Mouse (Mus musculus) MEL (cell line): ENCODE measurements around the gene Sh3bgrl. TPM values are rescaled to one million over a fixed set of nuclear protein-coding genes. Genes with fewer than 3 reads are reported as not detected.
A peak's percentile ranks its signal among the peaks of the same experiment; 100 is the strongest.
"Not testable (repeated sequence)": the region's sequence is repeated elsewhere in the genome, so short reads cannot be mapped to it uniquely, and the experiment has no call there.

Experiments used
- DNase-seq: peaks from one replicate; pipeline ENCODE4 v3.0.0; 2011; ENCODE audit warnings: low read depth, low spot score
- H3K27ac ChIP-seq: 2 replicates; pipeline ENCODE4 v1.5.1; 2012; ENCODE audit warnings: low read depth, mild to moderate bottlenecking, control low read depth, low read length, moderate library complexity; ENCODE audit not compliant: control insufficient read depth
- H3K27me3 ChIP-seq, 2 experiments: fragments of 150-350 bp in 1 of 2; sonication (generic) in 1 of 2; 2 replicates each; pipeline ENCODE4 v1.6.1; 2012; ENCODE audit warnings: low read length in 2 of 2, mild to moderate bottlenecking in 2 of 2, improper control_type of control experiment in 1 of 2, moderate library complexity in 1 of 2; ENCODE audit not compliant: insufficient read depth in 2 of 2, control insufficient read depth in 1 of 2
- H3K36me3 ChIP-seq, 2 experiments: 2 replicates each; pipeline ENCODE4 v1.6.1; 2012 to 2014; ENCODE audit warnings: low read length in 2 of 2, improper control_type of control experiment in 1 of 2, inconsistent platforms in 1 of 2, mild to moderate bottlenecking in 1 of 2; ENCODE audit not compliant: insufficient read depth in 2 of 2, control insufficient read depth in 1 of 2
- H3K4me1 ChIP-seq, 2 experiments: fragments of 150-350 bp in 1 of 2; sonication (generic) in 1 of 2; 2 replicates each; pipeline ENCODE4 v1.6.1; 2012; ENCODE audit warnings: low read length in 2 of 2, improper control_type of control experiment in 1 of 2, mild to moderate bottlenecking in 1 of 2; ENCODE audit not compliant: insufficient read depth in 2 of 2, control insufficient read depth in 1 of 2
- H3K4me3 ChIP-seq, 2 experiments: fragments of 150-350 bp in 1 of 2; sonication (generic) in 1 of 2; 2 replicates each; pipeline ENCODE4 v1.5.1; 2012; ENCODE audit warnings: low read depth in 2 of 2, low read length in 2 of 2, mild to moderate bottlenecking in 2 of 2, moderate library complexity in 2 of 2, control low read depth in 1 of 2, improper control_type of control experiment in 1 of 2; ENCODE audit not compliant: control insufficient read depth in 1 of 2, insufficient read depth in 1 of 2
- H3K79me2 ChIP-seq: 2 replicates; pipeline ENCODE4 v1.6.1; 2012; ENCODE audit warnings: mild to moderate bottlenecking, low read length, moderate library complexity; ENCODE audit not compliant: control insufficient read depth, poor library complexity, insufficient read depth
- H3K9ac ChIP-seq: 2 replicates; pipeline ENCODE4 v1.6.1; 2012; ENCODE audit warnings: low read depth, mild to moderate bottlenecking, control low read depth, low read length, moderate library complexity; ENCODE audit not compliant: control insufficient read depth, poor library complexity, severe bottlenecking
- H3K9me3 ChIP-seq: fragments of 150-350 bp; sonication (generic); replicated peaks from 2 replicates; pipeline ENCODE4 v1.6.1; 2012; ENCODE audit warnings: mild to moderate bottlenecking, low read length, improper control_type of control experiment, moderate library complexity; ENCODE audit not compliant: insufficient read depth
- CTCF ChIP-seq, 3 experiments: IDR thresholded peaks in 2 of 3; conservative IDR thresholded peaks in 1 of 3; 2 replicates each; pipeline ENCODE4 v1.5.1; 2011 to 2012; ENCODE audit warnings: low read length in 3 of 3, low read depth in 2 of 3, mild to moderate bottlenecking in 2 of 3, improper control_type of control experiment in 1 of 3, inconsistent platforms in 1 of 3, mixed read lengths in 1 of 3, moderate library complexity in 1 of 3; ENCODE audit not compliant: control insufficient read depth in 1 of 3, insufficient read depth in 1 of 3, poor library complexity in 1 of 3, severe bottlenecking in 1 of 3
- HCFC1 ChIP-seq: IDR thresholded peaks from 2 replicates; pipeline ENCODE4 v1.6.1; 2012; ENCODE audit warnings: low read depth, mild to moderate bottlenecking, inconsistent platforms, low read length, improper control_type of control experiment, moderate library complexity
- JUND ChIP-seq: IDR thresholded peaks from 2 replicates; pipeline ENCODE4 v1.6.1; 2011; ENCODE audit warnings: low read depth, mild to moderate bottlenecking, improper control_type of control experiment, low read length
- MAFK ChIP-seq: IDR thresholded peaks from 2 replicates; pipeline ENCODE4 v1.6.1; 2011; ENCODE audit warnings: low read depth, mild to moderate bottlenecking, low read length, improper control_type of control experiment, borderline replicate concordance
- MAZ ChIP-seq: IDR thresholded peaks from 2 replicates; pipeline ENCODE4 v1.6.1; 2012; ENCODE audit warnings: low read depth, mild to moderate bottlenecking, inconsistent platforms, low read length, improper control_type of control experiment
- MEF2A ChIP-seq: IDR thresholded peaks from 2 replicates; pipeline ENCODE4 v1.6.1; 2014; ENCODE audit warnings: low read depth, mild to moderate bottlenecking, inconsistent platforms, low read length, improper control_type of control experiment; ENCODE audit not compliant: poor library complexity, insufficient replicate concordance, severe bottlenecking; ENCODE audit errors: extremely low read depth
- NELFE ChIP-seq: IDR thresholded peaks from 2 replicates; pipeline ENCODE4 v1.6.1; 2011; ENCODE audit warnings: low read depth, low read length, improper control_type of control experiment
- RAD21 ChIP-seq: IDR thresholded peaks from 2 replicates; pipeline ENCODE4 v1.6.1; 2011; ENCODE audit warnings: mild to moderate bottlenecking, low read depth, low read length, improper control_type of control experiment
- RCOR1 ChIP-seq: IDR thresholded peaks from 2 replicates; pipeline ENCODE4 v1.6.1; 2012; ENCODE audit warnings: low read depth, mild to moderate bottlenecking, inconsistent platforms, low read length, improper control_type of control experiment
- SMC3 ChIP-seq: IDR thresholded peaks from 2 replicates; pipeline ENCODE4 v1.6.1; 2011; ENCODE audit warnings: low read depth, low read length, improper control_type of control experiment
- TBP ChIP-seq: IDR thresholded peaks from 2 replicates; pipeline ENCODE4 v1.8.0; 2011; ENCODE audit warnings: low read depth, low read length, improper control_type of control experiment
- TCF12 ChIP-seq: IDR thresholded peaks from 2 replicates; pipeline ENCODE4 v1.6.1; 2014; ENCODE audit warnings: low read depth, mild to moderate bottlenecking, inconsistent platforms, low read length, improper control_type of control experiment, moderate library complexity
- ZC3H11A ChIP-seq: IDR thresholded peaks from 2 replicates; pipeline ENCODE4 v1.6.1; 2012; ENCODE audit warnings: low read depth, mild to moderate bottlenecking, inconsistent platforms, low read length, improper control_type of control experiment
- ZNF384 ChIP-seq: IDR thresholded peaks from 2 replicates; pipeline ENCODE4 v1.6.1; 2012; ENCODE audit warnings: low read depth, mild to moderate bottlenecking, inconsistent platforms, low read length, improper control_type of control experiment
- polyA plus RNA-seq, 2 experiments: library from polyadenylated mRNA; stranded (reverse) in 1 of 2; unstranded in 1 of 2; fragments of >175 nt in 1 of 2; fragments of >200 nt in 1 of 2; gene quantifications; 2 replicates each; pipeline versions ENCODE4 v1.2.1 to v1.2.4; 2012; ENCODE audit warnings: low replicate concordance in 2 of 2, low read depth in 1 of 2; ENCODE audit not compliant: insufficient read length in 2 of 2, insufficient read depth in 1 of 2, missing spikeins in 1 of 2
- total RNA-seq: library from RNA; depleted of rRNA; stranded (reverse); fragments of 300-350 nt; gene quantifications from 2 replicates; pipeline ENCODE4 v1.2.3, GENCODE M21; 2012

Sh3bgrl gene
- total and polyA plus RNA-seq, 3 experiments: 50.5 to 126 (median 83.6) TPM

GRCm38 (mm10) chrX:109076355-109076754, 18.8 kb upstream of the Sh3bgrl start (continued):
- TF ChIP-seq JUND: no peak; the same call in 1 of the 2 replicates
- TF ChIP-seq MEF2A: no peak
- TF ChIP-seq RCOR1: no peak
- TF ChIP-seq ZNF384: peak; percentile 100
- TF ChIP-seq HCFC1: 0 out of 2 replicates have a peak, but pooled peaks have one; percentile 8
- no peak for TF ChIP-seq NELFE
- no peak for TF ChIP-seq TCF12
- no peak for TF ChIP-seq MAFK
- TF ChIP-seq, all 39 proteins: peak for 10

- not testable (repeated sequence) for H3K9ac ChIP-seq, H3K4me1 ChIP-seq, H3K36me3 ChIP-seq, H3K27ac ChIP-seq, H3K4me3 ChIP-seq, H3K9me3 ChIP-seq, DNase-seq, H3K79me2 ChIP-seq, H3K27me3 ChIP-seq
- peak; percentile 94 for TF ChIP-seq TBP
Measured at GRCm38 (mm10) chrX:109079354-109079753, 15.8 kb upstream of the Sh3bgrl start.

- no peak for DNase-seq
- Histone ChIP-seq H3K79me2 (no peaks in the 10 kb centered on the region), H3K27me3 (no peaks in the 10 kb centered on the region), H3K9ac (no peak overlapping the region), H3K9me3 (no peaks in the 10 kb centered on the region), H3K4me1 (no peaks in the 10 kb centered on the region; a peak in 1 of 4 replicates), H3K36me3 (peaks cover 0 to 4% of the 10 kb centered on the region in 2 experiments; a peak in 1 of 4 replicates), H3K4me3 (no peak overlapping the region), H3K27ac (no peak overlapping the region)
- TF ChIP-seq RAD21 (peak; percentile 63), CTCF (IDR thresholded peaks at IDR 0.05 in 2 of 3, conservative IDR thresholded peaks at IDR 0.05 in 1 of 3; ENCODE audit: control insufficient read depth in 1 of 3, insufficient read depth in 1 of 3, low read depth in 2 of 3, low read length in 3 of 3, poor library complexity in 1 of 3, severe bottlenecking in 1 of 3) (peak in 1 of 3 experiments; percentile 50; a peak in 3 of 6 replicates), MAZ (no peak), ZC3H11A (peak; percentile 47), SMC3 (peak; percentile 52)
Measured at GRCm38 (mm10) chrX:109087073-109087472, 8.1 kb upstream of the Sh3bgrl start.
